In the genomic region with DNA sequence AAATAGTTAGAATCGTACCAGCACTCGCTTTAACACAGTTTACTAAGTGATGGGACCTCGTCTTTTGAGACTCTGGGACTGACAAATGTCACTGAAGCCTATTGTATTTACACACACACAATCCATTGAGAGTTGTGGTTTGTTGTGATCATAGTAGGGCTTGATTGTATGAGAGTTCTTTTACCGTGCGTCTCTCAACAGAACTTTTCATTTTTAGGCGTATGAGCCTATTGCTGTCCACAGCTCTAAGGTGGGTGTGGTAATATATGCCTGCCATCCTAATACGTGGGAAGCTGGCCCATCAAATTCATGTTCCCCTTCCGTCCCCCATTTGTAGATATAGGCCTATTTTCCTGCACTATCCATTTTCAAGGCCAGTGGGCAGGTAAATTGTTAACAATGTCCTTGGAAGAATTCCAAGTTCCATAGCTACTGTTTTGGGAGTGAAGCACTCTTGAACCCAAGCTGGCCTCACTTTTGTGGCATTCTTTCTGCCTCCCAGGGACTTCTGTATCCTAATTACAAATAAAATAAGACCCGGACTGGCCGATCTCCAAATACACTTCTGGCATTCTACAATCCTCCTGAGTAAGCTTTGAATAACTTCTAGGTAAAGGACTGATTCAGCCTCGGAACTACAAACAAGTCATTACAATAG, we compare ENCODE assay signal across 8 mouse cellular contexts. TPM values are rescaled to one million over a fixed set of nuclear protein-coding genes. Genes with fewer than 3 reads are reported as not detected.
DNase-seq lines count a peak whose midpoint lies in the region; ATAC-seq lines count a peak whose summit lies in the region.

No protein-coding gene starts in this region.

- no peak for ATAC-seq in heart, embryonic 15.5 days (replicated peaks; ENCODE audit: insufficient number of reproducible peaks, insufficient read depth, low FRiP score, low read depth)
- ATAC-seq in forebrain, embryonic 11.5 days (replicated peaks; ENCODE audit: low FRiP score): no peak; the same call in 1 of the 2 replicates
- no peak for ATAC-seq in midbrain, embryonic 11.5 days (ENCODE audit: low FRiP score)

- no peaks in the 10 kb centered on the region; the same call in 1 of the 2 replicates for H3K36me3 ChIP-seq in heart, embryonic 15.5 days
- no peaks in the 10 kb centered on the region for H3K36me3 ChIP-seq in forebrain, embryonic 11.5 days (ENCODE audit: control insufficient read depth, insufficient read depth, low read length)
- no peaks in the 10 kb centered on the region for H3K36me3 ChIP-seq in midbrain, embryonic 11.5 days (ENCODE audit: control insufficient read depth, insufficient read depth, low read length)

- no peak for DNase-seq in heart, postnatal 14 days
- DNase-seq in forebrain, embryonic 11.5 days (ENCODE audit: low spot score): no peak
- peak; percentile 79 for DNase-seq in kidney, postnatal 14 days
- DNase-seq in midbrain, embryonic 11.5 days (ENCODE audit: low spot score, missing footprints): no peak
- DNase-seq in yolk sac, embryonic 10.5 days (ENCODE audit: low spot score): no peak
- no peak for DNase-seq in spleen, adult 12 weeks (ENCODE audit: low spot score)
- no peak for DNase-seq in left cerebral cortex, postnatal 25 days (ENCODE audit: low spot score in 2 of 2)

- peak overlapping the region; percentile 52; the same call in 1 of the 2 replicates for H3K9ac ChIP-seq in heart, embryonic 15.5 days
- H3K9ac ChIP-seq in forebrain, embryonic 11.5 days (ENCODE audit: low read length): peak overlapping the region; percentile 63
- peak overlapping the region; percentile 67 for H3K9ac ChIP-seq in midbrain, embryonic 11.5 days (ENCODE audit: low read length)

- intact Hi-C loops in heart, postnatal 14 days (cut with DNase I): no loop called here
- intact Hi-C loops in left cerebral cortex, postnatal 25 days (cut with DNase I): loop anchor here (5.0 kb wide), 1 partner anchor 33 kb away; a partner anchor contains a TSS

- H3K4me3 ChIP-seq in heart, embryonic 15.5 days: peak overlapping the region; percentile 81
- peak overlapping the region; percentile 75 for H3K4me3 ChIP-seq in forebrain, embryonic 11.5 days (ENCODE audit: low read depth, low read length)
- peak overlapping the region; percentile 79 for H3K4me3 ChIP-seq in midbrain, embryonic 11.5 days (ENCODE audit: low read depth, low read length)

- H3K27ac ChIP-seq in heart, embryonic 15.5 days: peak overlapping the region; percentile 97
- peak overlapping the region; percentile 26; the same call in 1 of the 2 replicates for H3K27ac ChIP-seq in forebrain, embryonic 11.5 days (ENCODE audit: low read depth, low read length)
- no peak overlapping the region for H3K27ac ChIP-seq in midbrain, embryonic 11.5 days (ENCODE audit: low read depth, low read length)

- no peaks in the 10 kb centered on the region for H3K27me3 ChIP-seq in heart, embryonic 15.5 days
- H3K27me3 ChIP-seq in forebrain, embryonic 11.5 days (ENCODE audit: control insufficient read depth, insufficient read depth, low read length): no peaks in the 10 kb centered on the region
- no peaks in the 10 kb centered on the region for H3K27me3 ChIP-seq in midbrain, embryonic 11.5 days (ENCODE audit: control insufficient read depth, insufficient read depth, low read length)

- H3K4me1 ChIP-seq in heart, embryonic 15.5 days (replicated peaks): peaks cover 22% of the 10 kb centered on the region
- H3K4me1 ChIP-seq in forebrain, embryonic 11.5 days (replicated peaks; ENCODE audit: control insufficient read depth, insufficient read depth, low read length): peaks cover 12% of the 10 kb centered on the region; the same call in 1 of the 2 replicates
- H3K4me1 ChIP-seq in midbrain, embryonic 11.5 days (ENCODE audit: control insufficient read depth, insufficient read depth, low read length): peaks cover 15% of the 10 kb centered on the region

- H3K4me2 ChIP-seq in heart, embryonic 15.5 days: peak overlapping the region; percentile 90
- H3K4me2 ChIP-seq in forebrain, embryonic 11.5 days (ENCODE audit: low read depth, low read length, severe bottlenecking): peak overlapping the region; percentile 78
- H3K4me2 ChIP-seq in midbrain, embryonic 11.5 days: peak overlapping the region; percentile 97

- 52% methylated on average over 11 of the region's 11 CpGs for WGBS in heart, embryonic 15.5 days
- 62% methylated on average over 11 of the region's 11 CpGs for WGBS in forebrain, embryonic 11.5 days
- WGBS in midbrain, embryonic 11.5 days: 60% methylated on average over 11 of the region's 11 CpGs

- H3K9me3 ChIP-seq in heart, embryonic 15.5 days (replicated peaks): no peaks in the 10 kb centered on the region
- no peaks in the 10 kb centered on the region for H3K9me3 ChIP-seq in forebrain, embryonic 11.5 days (ENCODE audit: control insufficient read depth, low read length)
- no peaks in the 10 kb centered on the region for H3K9me3 ChIP-seq in midbrain, embryonic 11.5 days (ENCODE audit: control insufficient read depth, low read length)

RNA-seq across cellular contexts. Expression of a gene that starts 0.8 kb away (rescaled TPM):
- polyA plus RNA-seq in heart, embryonic 15.5 days (2015; fragmentation: Nextera tagmentation; extraction: Ambion mirVana): 16.7 and 22.6 TPM in 2 replicates
- 10 to 100 TPM; 26.4 to 27.2 TPM for total RNA-seq in heart, postnatal 14 days (2021)
- 50.5 and 55.3 TPM in 2 replicates for polyA plus RNA-seq in forebrain, embryonic 11.5 days (2014; fragmentation: Nextera tagmentation; extraction: Ambion mirVana)
- polyA plus RNA-seq in midbrain, embryonic 11.5 days (2014; fragmentation: Nextera tagmentation; extraction: Ambion mirVana): 34.4 and 34.7 TPM in 2 replicates
- total RNA-seq in left cerebral cortex, postnatal 25 days (2021): 10 to 100 TPM; 64.3 to 70.2 TPM

RNA-seq across cellular contexts. Expression of a gene that starts 31.5 kb away (rescaled TPM):
- 10.1 and 12.5 TPM in 2 replicates for polyA plus RNA-seq in heart, embryonic 15.5 days (2015; fragmentation: Nextera tagmentation; extraction: Ambion mirVana)
- total RNA-seq in heart, postnatal 14 days (2021): 10 to 100 TPM; 25.8 to 33.1 TPM
- 2.0 and 2.8 TPM in 2 replicates for polyA plus RNA-seq in forebrain, embryonic 11.5 days (2014; fragmentation: Nextera tagmentation; extraction: Ambion mirVana)
- 2.4 and 2.7 TPM in 2 replicates for polyA plus RNA-seq in midbrain, embryonic 11.5 days (2014; fragmentation: Nextera tagmentation; extraction: Ambion mirVana)
- total RNA-seq in left cerebral cortex, postnatal 25 days (2021): 1 to 10 TPM; 3.0 to 3.1 TPM

RNA-seq across cellular contexts. Expression of a gene that starts 41.7 kb away (rescaled TPM):
- polyA plus RNA-seq in heart, embryonic 15.5 days (2015; fragmentation: Nextera tagmentation; extraction: Ambion mirVana): 97.3 and 108 TPM in 2 replicates
- 10 to 100 TPM; 35.3 to 39.2 TPM for total RNA-seq in heart, postnatal 14 days (2021)
- 365 and 366 TPM in 2 replicates for polyA plus RNA-seq in forebrain, embryonic 11.5 days (2014; fragmentation: Nextera tagmentation; extraction: Ambion mirVana)
- 338 and 369 TPM in 2 replicates for polyA plus RNA-seq in midbrain, embryonic 11.5 days (2014; fragmentation: Nextera tagmentation; extraction: Ambion mirVana)
- total RNA-seq in left cerebral cortex, postnatal 25 days (2021): 10 to 100 TPM; 81.2 to 84.6 TPM

RNA-seq across cellular contexts. Expression of a gene that starts 44.5 kb away (rescaled TPM):
- polyA plus RNA-seq in heart, embryonic 15.5 days (2015; fragmentation: Nextera tagmentation; extraction: Ambion mirVana): 4.8 and 9.4 TPM in 2 replicates
- 1 to 10 TPM; 1.9 to 2.6 TPM for total RNA-seq in heart, postnatal 14 days (2021)
- 13.6 and 14.2 TPM in 2 replicates for polyA plus RNA-seq in forebrain, embryonic 11.5 days (2014; fragmentation: Nextera tagmentation; extraction: Ambion mirVana)
- polyA plus RNA-seq in midbrain, embryonic 11.5 days (2014; fragmentation: Nextera tagmentation; extraction: Ambion mirVana): 9.3 and 10.0 TPM in 2 replicates
- total RNA-seq in left cerebral cortex, postnatal 25 days (2021): 1 to 10 TPM; 7.2 to 8.1 TPM

RNA-seq across cellular contexts. Expression of a gene that starts 56.6 kb away (rescaled TPM):
- 71.5 and 75.1 TPM in 2 replicates for polyA plus RNA-seq in heart, embryonic 15.5 days (2015; fragmentation: Nextera tagmentation; extraction: Ambion mirVana)
- 10 to 100 TPM; 51.3 to 52.6 TPM for total RNA-seq in heart, postnatal 14 days (2021)
- 66.3 and 68.3 TPM in 2 replicates for polyA plus RNA-seq in forebrain, embryonic 11.5 days (2014; fragmentation: Nextera tagmentation; extraction: Ambion mirVana)
- 70.9 and 77.2 TPM in 2 replicates for polyA plus RNA-seq in midbrain, embryonic 11.5 days (2014; fragmentation: Nextera tagmentation; extraction: Ambion mirVana)
- total RNA-seq in left cerebral cortex, postnatal 25 days (2021): 10 to 100 TPM; 46.6 to 52.8 TPM
